Mouse (Mus musculus) fat pad, adult 2 months (tissue): ENCODE data around the gene Enthd1.
"Not testable (repeated sequence)": the region's sequence is repeated elsewhere in the genome, so short reads cannot be mapped to it uniquely, and the experiment has no call there.

Experiments
- DNase-seq: peaks from one replicate; pipeline ENCODE4 v3.0.0-alpha.2; 2011; ENCODE audit warnings: low read depth, low spot score; ENCODE audit errors: extremely low read depth

Enthd1 gene

GRCm38 (mm10) chr15:80538671-80539340 is 26.1 kb downstream of the Enthd1 start:
- no peak for DNase-seq

- DNase-seq, result no peak
These were observed 26.9 kb downstream of the Enthd1 start for GRCm38 (mm10) chr15:80538075-80538474.

GRCm38 (mm10) chr15:80536051-80536450 is 28.9 kb downstream of the Enthd1 start:
- DNase-seq, result no peak

GRCm38 (mm10) chr15:80533274-80533673 is 31.7 kb downstream of the Enthd1 start:
- DNase-seq, result no peak

- DNase-seq, result no peak
These were observed 32.5 kb downstream of the Enthd1 start for GRCm38 (mm10) chr15:80532281-80533072.

- no peak for DNase-seq
These were observed 33.9 kb downstream of the Enthd1 start for GRCm38 (mm10) chr15:80531026-80531425.

GRCm38 (mm10) chr15:80529955-80530869 is 34.7 kb downstream of the Enthd1 start:
- DNase-seq, result no peak

- DNase-seq, result no peak
These were observed 43.1 kb downstream of the Enthd1 start for GRCm38 (mm10) chr15:80521661-80522388.

- no peak for DNase-seq
These were observed 45.0 kb downstream of the Enthd1 start for GRCm38 (mm10) chr15:80519931-80520330.

- DNase-seq, result no peak
These were observed 46.3 kb downstream of the Enthd1 start for GRCm38 (mm10) chr15:80518567-80519223.

- DNase-seq, result no peak
These were observed 47.0 kb downstream of the Enthd1 start for GRCm38 (mm10) chr15:80517996-80518395.

GRCm38 (mm10) chr15:80516525-80516924 is 48.4 kb downstream of the Enthd1 start:
- DNase-seq, result no peak

GRCm38 (mm10) chr15:80505086-80505485 is 59.9 kb downstream of the Enthd1 start:
- no peak for DNase-seq

GRCm38 (mm10) chr15:80503155-80503554 is 61.8 kb downstream of the Enthd1 start:
- DNase-seq, result not testable (repeated sequence)

- no peak for DNase-seq
These were observed 62.2 kb downstream of the Enthd1 start for GRCm38 (mm10) chr15:80502741-80503140.

- DNase-seq, result no peak
These were observed 63.6 kb downstream of the Enthd1 start for GRCm38 (mm10) chr15:80501106-80502096.

GRCm38 (mm10) chr15:80500426-80500825 is 64.5 kb downstream of the Enthd1 start:
- DNase-seq, result no peak

GRCm38 (mm10) chr15:80497733-80498132 is 67.2 kb downstream of the Enthd1 start:
- not testable (repeated sequence) for DNase-seq

GRCm38 (mm10) chr15:80491505-80491904 is 73.5 kb downstream of the Enthd1 start:
- no peak for DNase-seq
